Mouse (Mus musculus): Measurements from ENCODE around the gene Flrt3.

Flrt3 gene

GRCm38 (mm10) chr2:140621730-140622337, 49.4 kb downstream of the Flrt3 start:
- DNase-seq = no peak

GRCm38 (mm10) chr2:140615451-140615850, 55.8 kb downstream of the Flrt3 start:
- DNase-seq = no peak
